Mouse (Mus musculus): Measurements from ENCODE around the gene Ovca2. TPM values are rescaled to one million over a fixed set of nuclear protein-coding genes. Genes with fewer than 3 reads are reported as not detected.
A peak's percentile ranks its signal among the peaks of the same experiment; 100 is the strongest.

Gene Ovca2
- 1 to 10 TPM; 5.6 to 6.9 (median 5.9) TPM for total RNA-seq (2022)

GRCm38 (mm10) chr11:75178672-75179208 is at the start of gene Ovca2:
TSS of gene Ovca2 (minus strand) at chr11:75178835.
- peak; percentile 88 for DNase-seq (ENCODE audit: low spot score)

- no peak for DNase-seq (ENCODE audit: low spot score)
Observed at GRCm38 (mm10) chr11:75227632-75228031, 49.0 kb upstream of the Ovca2 start.

GRCm38 (mm10) chr11:75224835-75225234 is 46.2 kb upstream of the Ovca2 start:
- DNase-seq (ENCODE audit: low spot score): no peak

GRCm38 (mm10) chr11:75224062-75224461 is 45.4 kb upstream of the Ovca2 start:
- DNase-seq (ENCODE audit: low spot score): no peak

- DNase-seq (ENCODE audit: low spot score): no peak
Observed at GRCm38 (mm10) chr11:75220517-75221145, 42.0 kb upstream of the Ovca2 start.

- DNase-seq (ENCODE audit: low spot score): peak; percentile 24
Observed at GRCm38 (mm10) chr11:75220115-75220514, 41.5 kb upstream of the Ovca2 start.

- DNase-seq (ENCODE audit: low spot score): no peak
Observed at GRCm38 (mm10) chr11:75214081-75214950, 35.7 kb upstream of the Ovca2 start.

GRCm38 (mm10) chr11:75213372-75214080 is 34.9 kb upstream of the Ovca2 start:
- no peak for DNase-seq (ENCODE audit: low spot score)

- no peak for DNase-seq (ENCODE audit: low spot score)
Observed at GRCm38 (mm10) chr11:75212876-75213275, 34.2 kb upstream of the Ovca2 start.

GRCm38 (mm10) chr11:75212031-75212667 is 33.5 kb upstream of the Ovca2 start:
- DNase-seq (ENCODE audit: low spot score): peak; percentile 31

- DNase-seq (ENCODE audit: low spot score): no peak
Observed at GRCm38 (mm10) chr11:75210755-75211154, 32.1 kb upstream of the Ovca2 start.

GRCm38 (mm10) chr11:75210093-75210492 is 31.5 kb upstream of the Ovca2 start:
- no peak for DNase-seq (ENCODE audit: low spot score)

GRCm38 (mm10) chr11:75209363-75209762 is 30.7 kb upstream of the Ovca2 start:
- DNase-seq (ENCODE audit: low spot score): no peak

- DNase-seq (ENCODE audit: low spot score): no peak
Observed at GRCm38 (mm10) chr11:75206347-75206746, 27.7 kb upstream of the Ovca2 start.

- no peak for DNase-seq (ENCODE audit: low spot score)
Observed at GRCm38 (mm10) chr11:75204472-75204871, 25.8 kb upstream of the Ovca2 start.

- DNase-seq (ENCODE audit: low spot score): no peak
Observed at GRCm38 (mm10) chr11:75203926-75204325, 25.3 kb upstream of the Ovca2 start.

GRCm38 (mm10) chr11:75201721-75202120 is 23.1 kb upstream of the Ovca2 start:
- DNase-seq (ENCODE audit: low spot score): no peak

- no peak for DNase-seq (ENCODE audit: low spot score)
Observed at GRCm38 (mm10) chr11:75200935-75201334, 22.3 kb upstream of the Ovca2 start.

- no peak for DNase-seq (ENCODE audit: low spot score)
Observed at GRCm38 (mm10) chr11:75199951-75200350, 21.3 kb upstream of the Ovca2 start.

GRCm38 (mm10) chr11:75198792-75199191 is 20.2 kb upstream of the Ovca2 start:
- no peak for DNase-seq (ENCODE audit: low spot score)

- DNase-seq (ENCODE audit: low spot score): no peak
Observed at GRCm38 (mm10) chr11:75197956-75198355, 19.3 kb upstream of the Ovca2 start.

GRCm38 (mm10) chr11:75196131-75196530 is 17.5 kb upstream of the Ovca2 start:
- DNase-seq (ENCODE audit: low spot score): no peak

All from heart, adult 8-10 months (tissue).